Comparison of ENCODE assay signal across 29 mouse cellular contexts in the genomic region with DNA sequence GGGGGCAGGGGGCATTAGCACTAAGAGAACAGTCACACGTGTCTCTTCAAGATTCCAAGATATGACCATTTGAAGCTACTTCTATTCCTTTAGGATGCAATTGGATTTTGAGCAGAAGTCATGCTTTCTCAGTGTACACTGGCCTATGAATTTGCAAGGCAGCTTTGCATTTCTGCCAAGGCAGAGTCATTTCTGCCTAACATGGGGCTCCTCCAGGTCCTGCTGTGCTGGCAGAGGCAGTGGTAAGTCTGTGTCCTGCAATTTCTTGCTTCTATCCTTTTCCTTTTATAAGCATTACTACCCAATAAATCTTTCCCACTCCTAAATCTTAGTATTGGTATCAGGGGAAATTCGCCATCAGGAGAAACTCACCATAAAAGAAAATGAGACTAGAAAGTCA. TPM values are rescaled to one million over a fixed set of nuclear protein-coding genes. Genes with fewer than 3 reads are reported as not detected.
"Had no signal": no experiment of that assay in that cellular context is flagged by ENCODE, and none has a peak within 500 bp of the region (broad histone marks: within the 10 kb centered on the region; RNA-seq: fewer than 3 reads in every experiment).

No protein-coding gene starts in this region.

- H3K4me2 ChIP-seq: kidney, embryonic 15.5 days; liver, embryonic 13.5 days; midbrain, embryonic 11.5 days had no signal

- H3K4me1 ChIP-seq: kidney, embryonic 15.5 days; liver, embryonic 13.5 days had no signal

- H3K36me3 ChIP-seq: kidney, embryonic 15.5 days; liver, embryonic 13.5 days had no signal

- DNase-seq: kidney, adult 2 months; kidney, postnatal 14 days; layer of hippocampus, adult 9-11 months; liver, embryonic 13.5 days; lung, adult 2 months; lung, postnatal 14 days; lung, postnatal 4 days; midbrain, embryonic 14.5 days; thymus, adult 2 months; thymus, postnatal 14 days; thymus, postnatal 4 days had no signal

- H3K27ac ChIP-seq: kidney, embryonic 15.5 days; layer of hippocampus, adult 2 months; left cerebral cortex, adult 2 months; liver, embryonic 13.5 days; stomach, postnatal 0 days had no signal

- H3K9me3 ChIP-seq: kidney, embryonic 15.5 days; liver, embryonic 13.5 days had no signal

- H3K4me3 ChIP-seq: kidney, embryonic 15.5 days; layer of hippocampus, adult 2 months; left cerebral cortex, adult 2 months; liver, embryonic 13.5 days had no signal

- H3K27me3 ChIP-seq: kidney, embryonic 15.5 days; liver, embryonic 13.5 days had no signal

- H3K9ac ChIP-seq: kidney, embryonic 15.5 days; liver, embryonic 13.5 days had no signal

RNA-seq across cellular contexts. Expression of a gene that starts 56.0 kb away (rescaled TPM):
- total RNA-seq: layer of hippocampus, adult 2 months; layer of hippocampus, postnatal 25 days; left cerebral cortex, adult 2 months; left cerebral cortex, postnatal 36 days; liver, adult 2 months; megakaryocyte progenitor cell, adult 5-6 weeks; megakaryocyte-erythroid progenitor cell, adult 5-6 weeks; midbrain, postnatal 0 days had no signal
- polyA plus RNA-seq: kidney, adult 2 months; large intestine, adult 2 months; liver, adult 2 months; liver, embryonic 13.5 days; liver, embryonic 16.5 days; lung, adult 2 months; midbrain, embryonic 11.5 days; midbrain, embryonic 14.5 days; midbrain, postnatal 0 days; neural tube, embryonic 11.5 days; neural tube, embryonic 14.5 days; small intestine, adult 2 months; spleen, adult 2 months; stomach, embryonic 14.5 days; stomach, postnatal 0 days; thymus, adult 2 months had no signal
